Comparison of ENCODE assay signal across 15 mouse cellular contexts in genomic region chr3:80205351-80205750, GRCm38 (mm10).
DNase-seq lines count a peak whose midpoint lies in the region; ATAC-seq lines count a peak whose summit lies in the region.
"Had no signal": no experiment of that assay in that cellular context is flagged by ENCODE, and none has a peak within 500 bp of the region (broad histone marks: within the 10 kb centered on the region; RNA-seq: fewer than 3 reads in every experiment).

No protein-coding gene starts in this region.

- ATAC-seq in frontal cortex, adult (ENCODE audit: low TSS enrichment), result peak; percentile 78
- ATAC-seq: lung, postnatal 0 days had no signal

- no peak for DNase-seq in frontal cortex, postnatal 25 days (ENCODE audit: low spot score in 2 of 2)
- DNase-seq in right cerebral cortex, adult 2 months (ENCODE audit: low spot score in 2 of 2), result peak; percentile 22 to 43
- no peak for DNase-seq in right cerebral cortex, postnatal 14 days
- peak; percentile 52 to 82 for DNase-seq in left cerebral cortex, postnatal 14 days (ENCODE audit: low spot score in 2 of 2)
- no peak for DNase-seq in retina, embryonic 14.5 days (ENCODE audit: low spot score)
- DNase-seq in heart, postnatal 4 days, result no peak
- DNase-seq in urinary bladder, postnatal 36 days (ENCODE audit: low spot score in 2 of 2), result no peak
- DNase-seq: cerebellum, adult 2 months; cerebellum, postnatal 36 days; kidney, adult 18-20 months; spleen, adult 18-20 months; thymus, adult 18-20 months; thymus, postnatal 4 days had no signal

- intact Hi-C loops in left cerebral cortex, postnatal 14 days (cut with DNase I), result loop anchor here (5.0 kb wide), 1 partner anchor 123 kb away; no protein-coding TSS in a partner anchor

Comparison
In these comparisons a context has a peak if more than half of its experiments do, and no peak if none do; other contexts are left out.
1. DNase-seq: peak in right cerebral cortex, adult 2 months (2 of 2) and left cerebral cortex, postnatal 14 days (2 of 2); none in frontal cortex, postnatal 25 days (0 of 2), right cerebral cortex, postnatal 14 days (single experiment), retina, embryonic 14.5 days (single experiment), heart, postnatal 4 days (single experiment) and urinary bladder, postnatal 36 days (0 of 2).